Mouse (Mus musculus) cortical plate, adult 2 months (tissue): ENCODE results near the gene Arhgap5.

Experiments used
- CTCF ChIP-seq: fragments of 200-500 bp; IDR thresholded peaks from 2 replicates; pipeline ENCODE4 v1.5.1; 2011; ENCODE audit warnings: mild to moderate bottlenecking, control low read depth, low read length; ENCODE audit not compliant: insufficient read depth; ENCODE audit errors: extremely low read depth
- POLR2A ChIP-seq: fragments of 200-500 bp; IDR thresholded peaks from 2 replicates; pipeline ENCODE4 v1.6.1; 2011; ENCODE audit warnings: mild to moderate bottlenecking, low read length, control low read depth; ENCODE audit not compliant: insufficient read depth; ENCODE audit errors: extremely low read depth

GRCm38 (mm10) chr12:52500915-52501833 lies 2.6 kb upstream of the Arhgap5 start:
- no peak; the same call in 1 of the 2 replicates for TF ChIP-seq CTCF
- no peak for TF ChIP-seq POLR2A
